Mouse (Mus musculus) megakaryocyte, embryonic 14.5 days (primary cell): ENCODE data around the gene Brd9.

ENCODE experiments used
- FLI1 ChIP-seq: IDR thresholded peaks from 2 replicates; pipeline ENCODE4 v1.6.1; 2012; ENCODE audit warnings: low read length, inconsistent platforms, mixed read lengths
- GATA1 ChIP-seq: IDR thresholded peaks from 3 replicates; pipeline ENCODE4 v1.6.1; 2012; ENCODE audit warnings: mixed read lengths, low read length, inconsistent platforms, borderline replicate concordance

- TF ChIP-seq GATA1 = no peak
- TF ChIP-seq FLI1 = no peak
These were observed 58.8 kb downstream of the Brd9 start for GRCm38 (mm10) chr13:73996456-73996855.
